Mouse (Mus musculus) lung, adult 2 months (tissue): ENCODE results near the gene Sema3g.

Source experiments
- CTCF ChIP-seq: fragments of 200-500 bp; IDR thresholded peaks from 2 replicates; pipeline ENCODE4 v1.5.1; 2011; ENCODE audit warnings: mild to moderate bottlenecking, low read length, control low read depth; ENCODE audit not compliant: insufficient read depth
- POLR2A ChIP-seq: fragments of 200-500 bp; IDR thresholded peaks from 2 replicates; pipeline ENCODE4 v1.6.1; 2011; ENCODE audit warnings: low read depth, mild to moderate bottlenecking, control low read depth, low read length, borderline replicate concordance; ENCODE audit errors: extremely low read depth

- TF ChIP-seq CTCF (no peak), POLR2A (no peak)
These were observed 28.9 kb upstream of the Sema3g start for GRCm38 (mm10) chr14:31188771-31189181.
